Mouse (Mus musculus): Measurements from ENCODE around the gene Cox6a2. TPM values are rescaled to one million over a fixed set of nuclear protein-coding genes. Genes with fewer than 3 reads are reported as not detected.

Gene Cox6a2
- polyA plus RNA-seq, 1 experiment from 2014 or later = 0.24 TPM

DNA sequence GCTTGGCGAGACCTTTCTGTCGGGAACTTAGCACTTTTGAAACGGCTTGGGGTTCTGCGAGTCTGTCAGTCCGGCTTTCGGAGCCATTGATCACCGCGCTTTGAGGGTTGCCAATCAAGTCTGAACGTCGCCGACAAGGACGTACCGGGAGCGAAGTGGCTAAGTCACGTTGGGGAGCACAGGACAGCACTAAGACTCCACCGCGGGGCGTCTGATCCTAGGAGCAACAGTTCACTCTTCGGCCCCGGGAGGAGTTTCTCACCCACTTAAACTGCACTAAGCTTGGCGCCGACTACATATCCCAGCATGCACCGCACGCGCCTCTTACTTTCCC lies 31.4 kb upstream of the Cox6a2 start:
- Histone ChIP-seq H3K36me3 (ENCODE audit: control insufficient read depth, insufficient read depth, low read length) (peaks cover 22% of the 10 kb centered on the region), H3K4me3 (ENCODE audit: low read depth, low read length) (peak overlapping the region; percentile 71), H3K27me3 (ENCODE audit: control insufficient read depth, insufficient read depth, low read length) (no peaks in the 10 kb centered on the region), H3K4me1 (replicated peaks; ENCODE audit: control insufficient read depth, insufficient read depth) (no peaks in the 10 kb centered on the region; the same call in 1 of the 2 replicates), H3K9ac (ENCODE audit: low read length) (peak overlapping the region; percentile 89), H3K4me2 (replicated peaks; ENCODE audit: low read depth) (peak overlapping the region; percentile 81), H3K9me3 (ENCODE audit: control insufficient read depth, low read length) (no peaks in the 10 kb centered on the region), H3K27ac (replicated peaks) (peak overlapping the region; percentile 98)
- DNase-seq (ENCODE audit: low spot score) (no peak), ATAC-seq (ENCODE audit: low FRiP score, low TSS enrichment) (no peak)
- TF ChIP-seq EP300 (optimal IDR thresholded peaks at IDR 0.05) = peak; percentile 48
- no peak for TF ChIP-seq CTCF (IDR thresholded peaks at IDR 0.05; ENCODE audit: low read depth)
- WGBS = under 1% methylated on average over 25 of the region's 25 CpGs

DNA sequence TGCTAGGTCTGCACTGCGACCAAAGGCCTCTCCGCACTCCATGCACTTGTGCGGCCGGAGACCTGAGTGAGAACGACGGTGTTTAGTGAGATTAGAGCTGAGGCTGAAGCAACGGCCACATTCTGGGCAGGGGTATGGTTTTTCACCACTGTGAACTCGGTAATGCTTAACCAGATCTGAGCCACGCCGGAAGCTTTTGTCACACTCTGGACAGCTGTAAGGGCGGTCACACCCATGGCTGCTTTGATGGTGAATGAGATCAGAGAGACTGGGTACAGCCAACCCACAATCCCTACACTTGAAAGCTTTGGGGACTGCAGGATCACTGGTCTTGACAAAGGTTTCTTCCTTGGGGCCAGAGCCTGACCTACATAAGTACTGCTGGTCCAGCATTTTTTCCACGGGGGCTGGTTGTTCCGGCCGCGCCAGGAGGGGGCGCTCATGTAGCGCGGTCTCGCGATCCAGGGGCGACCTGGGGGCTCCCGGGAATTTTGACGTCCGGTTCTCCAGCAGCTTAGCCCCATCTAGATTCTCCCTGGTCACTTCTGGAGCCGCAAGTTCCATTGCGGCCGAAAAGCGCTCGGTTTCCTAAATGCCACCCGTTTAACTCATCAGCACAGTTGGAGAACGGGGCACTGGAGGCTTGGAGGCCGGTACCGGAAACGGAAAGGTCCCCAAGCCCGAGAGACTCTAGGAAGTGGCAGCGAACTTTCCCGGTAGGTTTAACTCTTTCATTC lies 30.8 kb upstream of the Cox6a2 start, which contains the start of gene Armc5:
Gene Armc5 (plus strand): TSS at position 487 of the 737 bp plus-strand sequence.
- Histone ChIP-seq H3K36me3 (ENCODE audit: control insufficient read depth, insufficient read depth, low read length) (peaks cover 18% of the 10 kb centered on the region), H3K4me2 (replicated peaks; ENCODE audit: low read depth) (peak within 1 kb of the TSS; percentile 81), H3K9ac (ENCODE audit: low read length) (peak within 1 kb of the TSS; percentile 89), H3K9me3 (ENCODE audit: control insufficient read depth, low read length) (no peaks in the 10 kb centered on the region), H3K27ac (replicated peaks) (peak within 1 kb of the TSS; percentile 98), H3K4me3 (ENCODE audit: low read depth, low read length) (peak within 1 kb of the TSS; percentile 71), H3K4me1 (replicated peaks; ENCODE audit: control insufficient read depth, insufficient read depth) (no peaks in the 10 kb centered on the region; the same call in 1 of the 2 replicates), H3K27me3 (ENCODE audit: control insufficient read depth, insufficient read depth, low read length) (no peaks in the 10 kb centered on the region)
- WGBS = 22% methylated on average over 37 of the region's 37 CpGs
- peak; percentile 84 for DNase-seq (ENCODE audit: low spot score)
- TF ChIP-seq EP300 (optimal IDR thresholded peaks at IDR 0.05) (no peak), CTCF (IDR thresholded peaks at IDR 0.05; ENCODE audit: low read depth) (peak; percentile 86)
- ATAC-seq (ENCODE audit: low FRiP score, low TSS enrichment) = peak; percentile 40

DNA sequence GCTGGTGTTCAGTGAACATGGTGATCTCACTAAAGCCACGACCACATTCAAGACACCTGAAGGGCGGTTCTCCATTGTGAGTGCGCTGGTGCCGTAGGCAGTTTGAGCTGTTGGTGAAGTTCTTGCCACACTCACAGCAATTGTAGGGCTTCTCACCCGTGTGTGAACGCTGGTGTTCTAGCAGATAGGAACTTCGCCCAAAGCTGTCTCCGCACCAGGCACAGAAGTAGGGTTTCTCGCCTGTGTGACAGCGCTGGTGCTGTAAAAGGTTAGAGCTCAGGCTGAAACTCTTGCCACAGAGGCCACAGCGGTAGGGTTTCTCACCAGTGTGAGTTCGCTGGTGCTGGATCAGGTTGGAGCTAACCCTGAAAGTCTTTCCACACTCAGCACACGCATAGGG lies 30.2 kb upstream of the Cox6a2 start:
- H3K4me1 ChIP-seq (replicated peaks; ENCODE audit: control insufficient read depth, insufficient read depth) = no peaks in the 10 kb centered on the region; the same call in 1 of the 2 replicates
- peak overlapping the region; percentile 89; the same call in 1 of the 2 replicates for H3K9ac ChIP-seq (ENCODE audit: low read length)
- no peaks in the 10 kb centered on the region for H3K9me3 ChIP-seq (ENCODE audit: control insufficient read depth, low read length)
- no peak overlapping the region for H3K4me3 ChIP-seq (ENCODE audit: low read depth, low read length)
- no peak overlapping the region; the same call in 1 of the 2 replicates for H3K27ac ChIP-seq (replicated peaks)
- TF ChIP-seq EP300 (optimal IDR thresholded peaks at IDR 0.05) (no peak), CTCF (IDR thresholded peaks at IDR 0.05; ENCODE audit: low read depth) (no peak)
- no peaks in the 10 kb centered on the region for H3K27me3 ChIP-seq (ENCODE audit: control insufficient read depth, insufficient read depth, low read length)
- H3K36me3 ChIP-seq (ENCODE audit: control insufficient read depth, insufficient read depth, low read length) = peaks cover 16% of the 10 kb centered on the region
- no peak for ATAC-seq (ENCODE audit: low FRiP score, low TSS enrichment)
- DNase-seq (ENCODE audit: low spot score) = no peak
- WGBS = 96% methylated on average over 13 of the region's 13 CpGs
- H3K4me2 ChIP-seq (replicated peaks; ENCODE audit: low read depth) = no peak overlapping the region; the same call in 1 of the 2 replicates

DNA sequence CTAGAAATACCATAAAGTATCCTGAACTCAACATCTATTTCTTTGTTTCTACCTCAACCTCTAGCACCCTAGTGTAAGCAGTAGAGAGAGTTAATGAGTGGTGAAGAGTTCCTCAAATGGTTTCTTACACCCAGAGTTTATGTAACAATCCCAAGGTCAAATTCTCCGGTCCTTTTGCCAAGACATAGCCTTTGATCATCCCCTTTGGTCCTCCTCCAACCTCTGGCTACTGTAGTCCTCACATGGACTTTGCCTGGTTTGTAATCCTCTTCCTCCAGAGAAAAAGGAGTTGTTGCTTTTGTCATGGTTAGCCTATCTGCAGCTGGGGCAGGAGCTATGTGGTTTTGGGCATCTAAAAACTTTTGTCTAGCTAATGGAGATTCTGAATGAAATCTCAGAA lies 29.3 kb upstream of the Cox6a2 start:
- WGBS = 64% methylated on average over 1 of the region's 1 CpGs
- no peak overlapping the region for H3K4me2 ChIP-seq (replicated peaks; ENCODE audit: low read depth)
- no peak overlapping the region for H3K27ac ChIP-seq (replicated peaks)
- no peak overlapping the region for H3K9ac ChIP-seq (ENCODE audit: low read length)
- no peak for DNase-seq (ENCODE audit: low spot score)
- H3K9me3 ChIP-seq (ENCODE audit: control insufficient read depth, low read length) = no peaks in the 10 kb centered on the region
- H3K36me3 ChIP-seq (ENCODE audit: control insufficient read depth, insufficient read depth, low read length) = peaks cover 10% of the 10 kb centered on the region
- no peak for ATAC-seq (ENCODE audit: low FRiP score, low TSS enrichment)
- no peaks in the 10 kb centered on the region; the same call in 1 of the 2 replicates for H3K4me1 ChIP-seq (replicated peaks; ENCODE audit: control insufficient read depth, insufficient read depth)
- H3K4me3 ChIP-seq (ENCODE audit: low read depth, low read length) = no peak overlapping the region
- H3K27me3 ChIP-seq (ENCODE audit: control insufficient read depth, insufficient read depth, low read length) = no peaks in the 10 kb centered on the region
- TF ChIP-seq EP300 (optimal IDR thresholded peaks at IDR 0.05) = no peak
- TF ChIP-seq CTCF (IDR thresholded peaks at IDR 0.05; ENCODE audit: low read depth) = no peak

DNA sequence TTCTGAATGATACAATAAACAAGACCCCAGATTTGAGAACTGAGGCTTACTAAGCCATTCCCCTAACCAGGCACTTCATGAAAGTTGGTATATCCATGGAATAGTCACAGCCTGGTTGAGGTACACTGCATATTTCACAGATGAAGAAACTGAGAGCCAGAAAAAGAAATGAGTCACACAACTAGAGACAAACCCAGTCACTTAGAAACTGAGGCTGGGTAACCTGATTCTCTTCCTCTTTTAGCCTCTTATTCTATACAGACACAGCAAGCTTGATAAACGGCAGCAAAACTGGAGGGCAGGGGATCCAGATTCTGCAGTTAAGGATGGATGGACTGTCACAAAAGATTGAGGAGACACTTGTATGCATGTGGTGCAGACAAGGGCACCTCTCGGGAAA lies 28.6 kb upstream of the Cox6a2 start:
- ATAC-seq (ENCODE audit: low FRiP score, low TSS enrichment) (no peak), DNase-seq (ENCODE audit: low spot score) (no peak)
- Histone ChIP-seq H3K9me3 (ENCODE audit: control insufficient read depth, low read length) (no peaks in the 10 kb centered on the region), H3K27ac (replicated peaks) (no peak overlapping the region), H3K9ac (ENCODE audit: low read length) (no peak overlapping the region), H3K36me3 (ENCODE audit: control insufficient read depth, insufficient read depth, low read length) (peaks cover 3% of the 10 kb centered on the region; the same call in 1 of the 2 replicates), H3K27me3 (ENCODE audit: control insufficient read depth, insufficient read depth, low read length) (no peaks in the 10 kb centered on the region), H3K4me3 (ENCODE audit: low read depth, low read length) (no peak overlapping the region), H3K4me2 (replicated peaks; ENCODE audit: low read depth) (no peak overlapping the region), H3K4me1 (replicated peaks; ENCODE audit: control insufficient read depth, insufficient read depth) (no peaks in the 10 kb centered on the region; the same call in 1 of the 2 replicates)
- no peak for TF ChIP-seq EP300 (optimal IDR thresholded peaks at IDR 0.05)
- 79% methylated on average over 2 of the region's 2 CpGs for whole genome bisulfite sequencing

DNA sequence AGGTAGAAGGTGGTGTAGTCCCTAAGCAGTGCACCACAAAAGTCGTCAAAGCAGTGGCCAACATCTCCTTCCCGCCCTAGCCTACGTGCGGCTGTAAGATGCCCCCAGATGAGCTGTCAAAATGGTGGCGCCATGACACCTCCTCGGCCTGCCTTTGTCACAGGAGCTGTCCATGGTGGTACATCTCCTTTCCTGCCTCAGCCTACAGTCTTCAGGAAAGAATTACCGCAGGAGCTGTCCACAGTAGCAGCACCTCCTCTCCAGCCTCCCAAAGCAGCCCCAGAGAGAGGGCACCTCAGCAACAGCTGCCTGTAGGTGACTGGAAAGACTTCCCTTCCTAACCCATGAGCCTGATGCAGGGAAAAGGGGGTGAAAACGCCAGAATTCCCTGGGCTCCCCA lies 25.6 kb upstream of the Cox6a2 start:
- no peak overlapping the region for H3K4me2 ChIP-seq (replicated peaks; ENCODE audit: low read depth)
- H3K4me3 ChIP-seq (ENCODE audit: low read depth, low read length) = no peak overlapping the region
- H3K27ac ChIP-seq (replicated peaks) = no peak overlapping the region
- ATAC-seq (ENCODE audit: low FRiP score, low TSS enrichment) (no peak), DNase-seq (ENCODE audit: low spot score) (no peak)
- no peaks in the 10 kb centered on the region for H3K27me3 ChIP-seq (ENCODE audit: control insufficient read depth, insufficient read depth, low read length)
- H3K36me3 ChIP-seq (ENCODE audit: control insufficient read depth, insufficient read depth, low read length) = 0 out of 2 replicates have a peak, but pooled peaks cover 2% of the 10 kb centered on the region
- no peaks in the 10 kb centered on the region for H3K4me1 ChIP-seq (replicated peaks; ENCODE audit: control insufficient read depth, insufficient read depth)
- H3K9ac ChIP-seq (ENCODE audit: low read length) = no peak overlapping the region
- no peaks in the 10 kb centered on the region for H3K9me3 ChIP-seq (ENCODE audit: control insufficient read depth, low read length)
- 43% methylated on average over 8 of the region's 8 CpGs for WGBS
- TF ChIP-seq EP300 (optimal IDR thresholded peaks at IDR 0.05) = no peak
- TF ChIP-seq CTCF (IDR thresholded peaks at IDR 0.05; ENCODE audit: low read depth) = no peak

Measured in stomach, postnatal 0 days (tissue).